Mouse (Mus musculus): ENCODE data around the gene Myt1l.

- TF ChIP-seq CTCF (conservative IDR thresholded peaks at IDR 0.05; ENCODE audit: low read length), result no peak
- TF ChIP-seq POU5F1 (IDR thresholded peaks at IDR 0.05; ENCODE audit: borderline replicate concordance, low read length), result no peak
Observed at GRCm38 (mm10) chr12:29617746-29618145, 89.6 kb downstream of the Myt1l start.

Data from E14TG2a.4 (cell line).